Mouse (Mus musculus): Measurements from ENCODE around the gene Lbp. TPM values are rescaled to one million over a fixed set of nuclear protein-coding genes. Genes with fewer than 3 reads are reported as not detected.

The Lbp gene
- polyA plus RNA-seq, 1 experiment from 2014 or later: 6.3 TPM

DNA sequence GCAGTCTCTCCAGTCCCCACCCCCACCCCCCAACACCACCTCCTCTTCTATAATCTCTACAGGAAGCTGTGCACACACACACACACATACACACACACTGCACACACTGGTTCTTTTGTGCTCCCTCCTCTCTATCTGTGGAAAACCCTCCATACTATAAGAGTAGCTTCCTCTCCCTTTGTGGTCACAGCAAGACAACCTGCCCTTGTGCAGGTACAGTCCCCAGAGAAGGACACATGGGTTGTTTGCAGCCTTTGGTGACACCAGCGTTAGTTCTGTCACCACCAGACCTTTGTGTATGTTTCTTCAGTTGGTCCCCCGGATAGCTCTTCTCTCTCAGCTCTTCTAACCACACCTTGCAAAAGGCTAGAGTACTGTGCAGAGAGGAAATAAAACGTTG is 16.6 kb downstream of the Lbp start:
- no peak overlapping the region for H3K27ac ChIP-seq (ENCODE audit: low read length)
- no peaks in the 10 kb centered on the region for H3K36me3 ChIP-seq (ENCODE audit: control insufficient read depth, insufficient read depth, low read length)
- no peak overlapping the region for H3K4me3 ChIP-seq (replicated peaks; ENCODE audit: low read length)
- no peaks in the 10 kb centered on the region for H3K27me3 ChIP-seq (ENCODE audit: control insufficient read depth, insufficient read depth, low read length)
- ATAC-seq (ENCODE audit: insufficient read depth, low FRiP score): no peak
- no peak overlapping the region for H3K4me2 ChIP-seq (ENCODE audit: low read depth, low read length)
- H3K9ac ChIP-seq (ENCODE audit: low read length): no peak overlapping the region
- no peaks in the 10 kb centered on the region for H3K9me3 ChIP-seq (replicated peaks; ENCODE audit: control insufficient read depth, low read length)
- no peaks in the 10 kb centered on the region for H3K4me1 ChIP-seq (ENCODE audit: control insufficient read depth, insufficient read depth, low read length)
- 54% methylated on average over 3 of the region's 3 CpGs for WGBS

DNA sequence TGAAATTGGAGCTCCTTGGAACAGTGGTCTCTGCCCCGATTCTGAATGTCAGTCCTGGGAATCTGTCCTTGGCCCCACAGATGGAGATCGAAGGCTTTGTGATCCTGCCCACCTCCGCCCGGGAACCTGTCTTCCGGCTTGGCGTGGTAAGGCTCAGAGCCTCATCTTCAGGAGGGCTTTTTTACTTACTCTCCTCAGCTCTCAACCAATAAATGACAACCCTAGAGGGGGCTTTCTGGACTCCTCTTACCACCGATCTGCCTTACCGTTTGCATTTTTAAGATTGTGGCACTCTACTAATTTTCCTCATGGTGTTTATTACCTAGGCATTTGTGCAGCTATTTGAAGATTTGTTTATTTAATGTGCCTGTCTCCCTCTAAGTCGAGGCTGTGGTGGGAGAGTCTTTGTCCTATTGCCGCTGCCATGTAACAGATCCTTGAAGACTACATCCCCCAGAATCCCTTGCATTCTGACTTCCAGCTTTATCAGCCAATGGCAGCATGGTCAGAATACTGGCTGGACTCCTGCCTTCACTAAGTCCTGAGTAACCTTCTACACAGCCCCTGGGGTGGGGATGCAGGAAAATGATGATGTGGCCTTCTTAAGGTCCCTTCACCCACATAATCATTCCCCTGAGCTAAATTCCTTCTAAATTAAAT is 18.4 kb downstream of the Lbp start:
- WGBS: 49% methylated on average over 10 of the region's 10 CpGs
- no peak for ATAC-seq (ENCODE audit: insufficient read depth, low FRiP score)
- H3K9ac ChIP-seq (ENCODE audit: low read length): no peak overlapping the region

DNA sequence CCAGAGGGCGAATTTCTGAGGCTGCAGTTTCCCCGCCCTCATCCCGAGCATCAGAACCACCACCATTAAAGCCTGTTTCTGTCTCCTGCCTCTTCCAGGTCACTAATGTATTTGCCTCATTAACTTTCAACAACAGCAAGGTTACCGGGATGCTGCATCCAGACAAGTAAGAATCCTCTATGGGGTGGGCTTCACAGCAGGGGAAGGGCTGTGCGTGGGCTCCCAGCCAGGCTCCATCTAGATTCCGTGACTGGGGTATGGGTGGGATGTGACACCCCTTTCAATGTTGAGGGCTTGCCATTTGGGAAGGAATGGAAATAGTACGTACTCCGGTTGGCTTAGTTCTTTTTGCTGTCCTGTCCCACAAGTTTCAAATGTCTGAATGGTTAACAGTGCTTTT is 19.3 kb downstream of the Lbp start:
- Histone ChIP-seq H3K4me3 (replicated peaks; ENCODE audit: low read length) (no peak overlapping the region), H3K4me1 (ENCODE audit: control insufficient read depth, insufficient read depth, low read length) (no peaks in the 10 kb centered on the region), H3K4me2 (ENCODE audit: low read depth, low read length) (no peak overlapping the region), H3K27ac (ENCODE audit: low read length) (no peak overlapping the region), H3K36me3 (ENCODE audit: control insufficient read depth, insufficient read depth, low read length) (no peaks in the 10 kb centered on the region), H3K9ac (ENCODE audit: low read length) (no peak overlapping the region), H3K27me3 (ENCODE audit: control insufficient read depth, insufficient read depth, low read length) (no peaks in the 10 kb centered on the region), H3K9me3 (replicated peaks; ENCODE audit: control insufficient read depth, low read length) (no peaks in the 10 kb centered on the region)
- WGBS: 84% methylated on average over 8 of the region's 8 CpGs
- ATAC-seq (ENCODE audit: insufficient read depth, low FRiP score): no peak

More for the DNA sequence above, 18.4 kb downstream of the Lbp start:
- H3K27ac ChIP-seq (ENCODE audit: low read length): no peak overlapping the region
- no peaks in the 10 kb centered on the region for H3K27me3 ChIP-seq (ENCODE audit: control insufficient read depth, insufficient read depth, low read length)
- H3K4me1 ChIP-seq (ENCODE audit: control insufficient read depth, insufficient read depth, low read length): no peaks in the 10 kb centered on the region
- no peak overlapping the region for H3K4me2 ChIP-seq (ENCODE audit: low read depth, low read length)
- no peaks in the 10 kb centered on the region for H3K9me3 ChIP-seq (replicated peaks; ENCODE audit: control insufficient read depth, low read length)
- H3K4me3 ChIP-seq (replicated peaks; ENCODE audit: low read length): no peak overlapping the region
- H3K36me3 ChIP-seq (ENCODE audit: control insufficient read depth, insufficient read depth, low read length): no peaks in the 10 kb centered on the region

DNA sequence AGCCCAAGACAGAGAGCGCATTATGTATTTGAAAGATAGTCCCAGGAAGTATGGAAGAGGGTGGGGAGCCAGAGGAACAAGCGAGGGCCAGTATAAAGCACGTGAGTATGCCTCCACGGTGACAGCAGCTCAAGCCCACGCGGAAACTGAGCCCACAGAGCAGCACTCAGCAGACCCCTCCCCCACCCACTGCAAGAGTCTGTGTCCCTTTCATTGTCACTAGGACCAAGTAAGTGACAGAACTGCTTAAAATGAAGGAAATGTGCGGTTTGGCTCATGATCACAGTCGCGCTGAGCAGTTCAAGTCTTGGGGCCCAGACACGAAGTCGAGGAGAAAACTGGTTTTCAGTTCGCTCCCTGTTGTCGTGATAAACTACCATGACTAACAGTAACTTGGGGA is 28.1 kb downstream of the Lbp start:
- Histone ChIP-seq H3K27me3 (ENCODE audit: control insufficient read depth, insufficient read depth, low read length) (no peaks in the 10 kb centered on the region), H3K4me3 (replicated peaks; ENCODE audit: low read length) (no peak overlapping the region), H3K4me2 (ENCODE audit: low read depth, low read length) (no peak overlapping the region), H3K9ac (ENCODE audit: low read length) (no peak overlapping the region), H3K36me3 (ENCODE audit: control insufficient read depth, insufficient read depth, low read length) (no peaks in the 10 kb centered on the region), H3K4me1 (ENCODE audit: control insufficient read depth, insufficient read depth, low read length) (no peaks in the 10 kb centered on the region), H3K27ac (ENCODE audit: low read length) (no peak overlapping the region), H3K9me3 (replicated peaks; ENCODE audit: control insufficient read depth, low read length) (no peaks in the 10 kb centered on the region)
- WGBS: 86% methylated on average over 13 of the region's 13 CpGs
- ATAC-seq (ENCODE audit: insufficient read depth, low FRiP score): no peak

DNA sequence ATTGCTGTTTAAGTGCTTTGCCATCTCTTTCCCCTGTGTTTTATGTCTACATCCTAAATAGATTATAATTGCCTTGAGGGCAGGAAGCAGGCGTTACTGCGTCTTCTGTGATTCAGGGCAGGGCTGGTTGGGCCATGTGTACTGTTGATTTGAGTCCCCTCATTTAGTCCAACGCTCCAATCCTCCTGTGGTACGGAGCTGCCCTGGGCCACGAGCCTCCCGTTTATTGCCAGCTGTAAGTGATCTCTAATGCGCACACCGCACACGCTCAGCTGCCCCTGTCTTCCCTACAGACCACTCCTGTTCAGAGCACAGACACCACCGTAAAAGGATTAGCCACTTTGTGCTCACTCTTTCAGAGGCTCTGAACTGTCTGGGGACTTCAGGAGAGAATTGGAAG is 31.4 kb downstream of the Lbp start:
- WGBS: 66% methylated on average over 10 of the region's 10 CpGs
- H3K27me3 ChIP-seq (ENCODE audit: control insufficient read depth, insufficient read depth, low read length): no peaks in the 10 kb centered on the region
- H3K36me3 ChIP-seq (ENCODE audit: control insufficient read depth, insufficient read depth, low read length): no peaks in the 10 kb centered on the region
- no peak overlapping the region for H3K4me2 ChIP-seq (ENCODE audit: low read depth, low read length)
- ATAC-seq (ENCODE audit: insufficient read depth, low FRiP score): no peak
- no peaks in the 10 kb centered on the region for H3K4me1 ChIP-seq (ENCODE audit: control insufficient read depth, insufficient read depth, low read length)
- no peak overlapping the region for H3K9ac ChIP-seq (ENCODE audit: low read length)
- no peaks in the 10 kb centered on the region for H3K9me3 ChIP-seq (replicated peaks; ENCODE audit: control insufficient read depth, low read length)
- H3K4me3 ChIP-seq (replicated peaks; ENCODE audit: low read length): no peak overlapping the region
- H3K27ac ChIP-seq (ENCODE audit: low read length): no peak overlapping the region

DNA sequence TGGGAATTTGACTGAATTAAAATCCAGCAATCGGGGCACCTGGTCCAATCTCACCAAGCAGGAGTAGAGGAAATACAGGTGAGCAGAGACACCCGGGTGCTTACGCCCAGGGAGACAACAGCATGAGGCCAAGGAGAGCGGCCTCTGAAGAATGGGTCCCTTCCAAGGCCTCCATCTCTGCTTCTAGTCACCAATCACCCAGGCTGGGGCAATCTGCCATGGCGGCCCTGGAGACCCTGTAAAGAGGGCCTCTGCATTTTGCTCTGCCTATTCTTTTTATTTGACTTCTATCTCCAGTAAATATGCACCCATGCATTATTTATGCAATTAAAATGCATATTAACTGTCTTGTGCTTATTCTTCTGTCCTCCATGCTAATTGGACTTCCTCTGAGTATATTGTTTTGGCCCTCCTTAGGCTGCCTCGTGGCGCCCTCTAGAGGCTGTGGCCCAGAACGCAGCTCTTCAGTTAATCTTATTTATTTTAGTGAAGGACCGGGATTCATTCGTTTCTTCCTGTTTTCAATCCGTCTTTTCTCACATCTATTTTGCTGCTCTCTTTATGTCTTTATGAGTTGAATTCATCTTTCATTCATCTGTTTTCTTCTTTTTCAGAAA is 33.8 kb downstream of the Lbp start:
- Histone ChIP-seq H3K4me2 (ENCODE audit: low read depth, low read length) (no peak overlapping the region), H3K9ac (ENCODE audit: low read length) (no peak overlapping the region), H3K36me3 (ENCODE audit: control insufficient read depth, insufficient read depth, low read length) (no peaks in the 10 kb centered on the region), H3K4me1 (ENCODE audit: control insufficient read depth, insufficient read depth, low read length) (no peaks in the 10 kb centered on the region), H3K27me3 (ENCODE audit: control insufficient read depth, insufficient read depth, low read length) (no peaks in the 10 kb centered on the region), H3K9me3 (replicated peaks; ENCODE audit: control insufficient read depth, low read length) (no peaks in the 10 kb centered on the region), H3K4me3 (replicated peaks; ENCODE audit: low read length) (no peak overlapping the region), H3K27ac (ENCODE audit: low read length) (no peak overlapping the region)
- 38% methylated on average over 11 of the region's 11 CpGs for whole genome bisulfite sequencing
- ATAC-seq (ENCODE audit: insufficient read depth, low FRiP score): no peak

DNA sequence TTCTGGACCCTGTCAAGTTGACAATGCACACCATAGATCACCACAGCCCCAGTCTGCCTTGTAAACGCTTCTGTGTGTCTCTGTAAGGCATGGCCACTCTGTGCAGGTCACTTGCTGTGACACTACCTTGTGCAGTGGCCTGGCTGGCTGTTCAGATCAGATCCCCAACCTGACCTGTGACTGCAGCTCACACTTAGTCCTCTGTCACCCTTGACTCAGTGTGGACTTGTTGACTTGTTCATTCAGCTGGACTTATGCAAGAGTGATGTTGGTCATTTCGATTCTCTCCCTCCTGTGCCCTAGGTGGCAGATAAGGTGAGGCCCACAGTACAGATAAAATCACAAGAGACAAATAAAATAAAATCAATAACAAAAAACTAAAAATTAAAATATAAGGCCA is 35.0 kb downstream of the Lbp start:
- H3K36me3 ChIP-seq (ENCODE audit: control insufficient read depth, insufficient read depth, low read length): no peaks in the 10 kb centered on the region
- ATAC-seq (ENCODE audit: insufficient read depth, low FRiP score): no peak
- no peaks in the 10 kb centered on the region for H3K4me1 ChIP-seq (ENCODE audit: control insufficient read depth, insufficient read depth, low read length)
- no peak overlapping the region for H3K4me2 ChIP-seq (ENCODE audit: low read depth, low read length)
- 56% methylated on average over 2 of the region's 2 CpGs for WGBS
- no peak overlapping the region for H3K27ac ChIP-seq (ENCODE audit: low read length)
- H3K27me3 ChIP-seq (ENCODE audit: control insufficient read depth, insufficient read depth, low read length): no peaks in the 10 kb centered on the region
- H3K9me3 ChIP-seq (replicated peaks; ENCODE audit: control insufficient read depth, low read length): no peaks in the 10 kb centered on the region
- no peak overlapping the region for H3K9ac ChIP-seq (ENCODE audit: low read length)
- no peak overlapping the region for H3K4me3 ChIP-seq (replicated peaks; ENCODE audit: low read length)

DNA sequence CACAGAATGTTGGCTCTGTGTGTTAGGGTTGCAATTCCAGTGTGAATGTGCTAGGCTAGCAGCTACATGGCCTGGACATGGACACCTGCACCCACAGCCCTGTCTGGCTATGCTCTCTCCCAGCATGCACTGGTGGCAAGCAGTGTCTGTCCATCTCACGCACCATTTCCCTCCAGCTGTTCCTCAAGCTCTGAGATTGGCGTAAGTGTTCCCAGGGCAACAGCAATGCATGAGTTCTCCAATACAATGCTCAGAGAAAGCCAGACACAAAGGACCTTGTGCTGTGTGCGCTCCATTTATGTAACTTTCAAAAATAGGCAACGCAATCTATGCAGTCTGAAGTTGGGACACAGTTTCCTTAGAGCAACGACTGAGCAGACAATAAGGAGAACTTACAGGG is 37.2 kb downstream of the Lbp start:
- no peaks in the 10 kb centered on the region for H3K36me3 ChIP-seq (ENCODE audit: control insufficient read depth, insufficient read depth, low read length)
- H3K4me1 ChIP-seq (ENCODE audit: control insufficient read depth, insufficient read depth, low read length): no peaks in the 10 kb centered on the region
- H3K4me2 ChIP-seq (ENCODE audit: low read depth, low read length): no peak overlapping the region
- H3K27me3 ChIP-seq (ENCODE audit: control insufficient read depth, insufficient read depth, low read length): no peaks in the 10 kb centered on the region
- no peaks in the 10 kb centered on the region for H3K9me3 ChIP-seq (replicated peaks; ENCODE audit: control insufficient read depth, low read length)
- H3K9ac ChIP-seq (ENCODE audit: low read length): no peak overlapping the region
- WGBS: 76% methylated on average over 5 of the region's 5 CpGs
- H3K27ac ChIP-seq (ENCODE audit: low read length): no peak overlapping the region
- ATAC-seq (ENCODE audit: insufficient read depth, low FRiP score): no peak
- no peak overlapping the region for H3K4me3 ChIP-seq (replicated peaks; ENCODE audit: low read length)

DNA sequence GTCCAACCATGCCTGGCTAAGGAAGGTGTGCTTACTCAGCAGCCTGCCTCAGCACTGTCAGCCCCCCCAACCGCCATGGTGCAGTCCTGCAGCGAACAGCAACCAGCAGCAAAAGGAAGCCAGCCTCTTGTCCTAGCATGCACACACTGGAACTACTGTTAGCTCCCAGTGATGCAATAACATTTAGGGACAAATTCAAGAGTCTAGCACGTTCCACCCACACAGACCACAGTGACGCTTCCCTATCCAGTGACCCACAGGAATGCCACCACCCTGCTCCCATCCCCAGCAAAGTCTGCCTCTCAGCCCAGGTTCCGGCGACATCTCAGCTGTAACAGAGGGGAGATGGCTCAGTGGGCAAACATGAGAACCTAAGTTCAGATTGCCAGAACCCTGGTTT is 40.2 kb downstream of the Lbp start:
- H3K4me1 ChIP-seq (ENCODE audit: control insufficient read depth, insufficient read depth, low read length): no peaks in the 10 kb centered on the region
- no peak overlapping the region for H3K27ac ChIP-seq (ENCODE audit: low read length)
- no peaks in the 10 kb centered on the region for H3K9me3 ChIP-seq (replicated peaks; ENCODE audit: control insufficient read depth, low read length)
- no peak overlapping the region for H3K4me2 ChIP-seq (ENCODE audit: low read depth, low read length)
- no peak for ATAC-seq (ENCODE audit: insufficient read depth, low FRiP score)
- no peaks in the 10 kb centered on the region for H3K36me3 ChIP-seq (ENCODE audit: control insufficient read depth, insufficient read depth, low read length)
- WGBS: 75% methylated on average over 6 of the region's 6 CpGs
- no peaks in the 10 kb centered on the region for H3K27me3 ChIP-seq (ENCODE audit: control insufficient read depth, insufficient read depth, low read length)
- H3K9ac ChIP-seq (ENCODE audit: low read length): no peak overlapping the region
- no peak overlapping the region for H3K4me3 ChIP-seq (replicated peaks; ENCODE audit: low read length)

All from stomach, embryonic 16.5 days (tissue).